In genomic region chr19:46495136-46495535, GRCm38 (mm10) we compare ENCODE assay signal across 23 mouse cellular contexts. TPM values are rescaled to one million over a fixed set of nuclear protein-coding genes. Genes with fewer than 3 reads are reported as not detected.
DNase-seq lines count a peak whose midpoint lies in the region; ATAC-seq lines count a peak whose summit lies in the region.
"Had no signal": no experiment of that assay in that cellular context is flagged by ENCODE, and none has a peak within 500 bp of the region (broad histone marks: within the 10 kb centered on the region; RNA-seq: fewer than 3 reads in every experiment).

No protein-coding gene starts in this region.

- no peak overlapping the region for H3K9ac ChIP-seq in heart, embryonic 12.5 days
- H3K9ac ChIP-seq: embryonic facial prominence, embryonic 13.5 days; forebrain, embryonic 13.5 days; limb, embryonic 15.5 days; liver, embryonic 14.5 days; lung, embryonic 14.5 days; midbrain, embryonic 12.5 days had no signal

- 70% methylated on average over 8 of the region's 8 CpGs for WGBS in heart, embryonic 12.5 days

- no peak overlapping the region for H3K4me2 ChIP-seq in heart, embryonic 12.5 days
- H3K4me2 ChIP-seq: embryonic facial prominence, embryonic 13.5 days; forebrain, embryonic 13.5 days; heart, embryonic 11.5 days; limb, embryonic 15.5 days; lung, embryonic 14.5 days; midbrain, embryonic 12.5 days had no signal

- H3K27me3 ChIP-seq in heart, embryonic 12.5 days (replicated peaks): no peaks in the 10 kb centered on the region
- no peaks in the 10 kb centered on the region for H3K27me3 ChIP-seq in megakaryocyte, embryonic 14.5 days (replicated peaks)
- H3K27me3 ChIP-seq: embryonic facial prominence, embryonic 13.5 days; forebrain, embryonic 13.5 days; limb, embryonic 15.5 days; midbrain, embryonic 12.5 days had no signal

- no peak overlapping the region for H3K27ac ChIP-seq in heart, embryonic 12.5 days (ENCODE audit: poor library complexity, severe bottlenecking)
- H3K27ac ChIP-seq: embryonic facial prominence, embryonic 13.5 days; forebrain, embryonic 13.5 days; hindbrain, embryonic 10.5 days; left cerebral cortex, adult 2 months; limb, embryonic 15.5 days; liver, embryonic 14.5 days; midbrain, embryonic 12.5 days had no signal

- H3K4me3 ChIP-seq in heart, embryonic 12.5 days: no peak overlapping the region
- peak overlapping the region; percentile 70 for H3K4me3 ChIP-seq in megakaryocyte, embryonic 14.5 days (replicated peaks)
- H3K4me3 ChIP-seq: embryonic facial prominence, embryonic 13.5 days; erythroblast, embryonic 14.5 days; forebrain, embryonic 13.5 days; hindbrain, embryonic 10.5 days; left cerebral cortex, adult 2 months; limb, embryonic 15.5 days; midbrain, embryonic 12.5 days had no signal

- no peak for ATAC-seq in heart, embryonic 12.5 days (ENCODE audit: insufficient number of reproducible peaks, low FRiP score)
- ATAC-seq in megakaryocyte, adult 5-6 weeks (ENCODE audit: poor library complexity, severe bottlenecking): no peak
- peak; percentile 19; the same call in 1 of the 2 replicates for ATAC-seq in common myeloid progenitor, adult 5-6 weeks (replicated peaks; ENCODE audit: low read depth, poor library complexity, severe bottlenecking)
- no peak for ATAC-seq in inflammation-experienced regulatory T-cells, adult 6 months
- ATAC-seq: forebrain, embryonic 13.5 days had no signal

- peak; percentile 87 for DNase-seq in heart, adult 11 months
- DNase-seq in layer of hippocampus, postnatal 10 days (ENCODE audit: low spot score in 2 of 2): no peak
- DNase-seq: cerebellum, adult 18-20 months; cerebellum, postnatal 14 days; embryo, embryonic 11 days; heart, postnatal 10 days; kidney, adult 8-10 months; layer of hippocampus, adult 9-11 months; lung, embryonic 14.5 days had no signal

- peaks cover 9% of the 10 kb centered on the region for H3K4me1 ChIP-seq in heart, embryonic 12.5 days (replicated peaks)
- peaks cover 45% of the 10 kb centered on the region for H3K4me1 ChIP-seq in megakaryocyte, embryonic 14.5 days

- H3K9me3 ChIP-seq in heart, embryonic 12.5 days (replicated peaks): no peaks in the 10 kb centered on the region; the same call in 1 of the 2 replicates
- H3K9me3 ChIP-seq in megakaryocyte, embryonic 14.5 days: peaks cover 3% of the 10 kb centered on the region; the same call in 1 of the 2 replicates
- H3K9me3 ChIP-seq: embryonic facial prominence, embryonic 13.5 days; forebrain, embryonic 13.5 days; hindbrain, embryonic 10.5 days; limb, embryonic 15.5 days; midbrain, embryonic 12.5 days had no signal

- no peaks in the 10 kb centered on the region for H3K36me3 ChIP-seq in heart, embryonic 12.5 days
- peaks cover 9% of the 10 kb centered on the region for H3K36me3 ChIP-seq in megakaryocyte, embryonic 14.5 days (replicated peaks; ENCODE audit: low read length)
- H3K36me3 ChIP-seq: embryonic facial prominence, embryonic 13.5 days; hindbrain, embryonic 10.5 days; limb, embryonic 15.5 days; midbrain, embryonic 12.5 days had no signal

RNA-seq across cellular contexts. Expression of gene Trim8, which starts 6.4 kb away (rescaled TPM):
- polyA plus RNA-seq in heart, embryonic 12.5 days (2016; fragmentation: Nextera tagmentation; extraction: Ambion mirVana): 24.1 and 24.2 TPM in 2 replicates
- polyA plus RNA-seq in megakaryocyte, embryonic 14.5 days (2012; ENCODE audit: insufficient read depth, low replicate concordance): 207 and 435 TPM in 2 replicates
- 14.1 and 18.2 TPM in 2 replicates for total RNA-seq in megakaryocyte, adult 5-6 weeks (2015)
- total RNA-seq in megakaryocyte, adult 5-6 weeks (2017): 18.0 and 20.1 TPM in 2 replicates
- total RNA-seq in common myeloid progenitor, adult 5-6 weeks (2017): 17.7 and 30.3 TPM in 2 replicates
- 10 to 100 TPM; 24.1 to 26.3 (median 25.9) TPM for polyA plus RNA-seq in inflammation-experienced regulatory T-cells, adult 6 months (2017; shearing (Covaris generic))
- total RNA-seq in layer of hippocampus, postnatal 10 days (2021): 100 to 1,000 TPM; 108 to 111 TPM
